Mouse (Mus musculus) hindbrain, embryonic 11.5 days (tissue): Measurements from ENCODE around the gene Lmtk2. TPM values are rescaled to one million over a fixed set of nuclear protein-coding genes. Genes with fewer than 3 reads are reported as not detected.

Source experiments
- ATAC-seq: fragments of 200-750 bp; cut with Nextera tagmentation; 2 replicates; pipeline ENCODE4 v1.8.0; 2017; ENCODE audit warnings: mild to moderate bottlenecking, moderate TSS enrichment, moderate library complexity; ENCODE audit not compliant: low FRiP score
- DNase-seq: peaks from one replicate; pipeline ENCODE4 v3.0.0-alpha.2; 2015; ENCODE audit warnings: low spot score
- H3K27ac ChIP-seq: fragments of 300-500 bp; sonication (generic); 2 replicates; pipeline ENCODE4 v1.5.1; 2014; ENCODE audit warnings: mild to moderate bottlenecking, low read depth, low read length
- H3K27me3 ChIP-seq: fragments of 300-500 bp; sonication (generic); 2 replicates; pipeline ENCODE4 v1.6.1; 2014; ENCODE audit warnings: mild to moderate bottlenecking, low read length, moderate library complexity, mixed read lengths; ENCODE audit not compliant: control insufficient read depth, insufficient read depth
- H3K36me3 ChIP-seq: fragments of 300-500 bp; sonication (generic); 2 replicates; pipeline ENCODE4 v1.6.1; 2014; ENCODE audit warnings: mild to moderate bottlenecking, low read length, moderate library complexity, mixed read lengths; ENCODE audit not compliant: control insufficient read depth, insufficient read depth
- H3K4me1 ChIP-seq: fragments of 300-500 bp; sonication (generic); replicated peaks from 2 replicates; pipeline ENCODE4 v1.6.1; 2014; ENCODE audit warnings: low read length, mixed read lengths; ENCODE audit not compliant: control insufficient read depth, insufficient read depth
- H3K4me2 ChIP-seq: fragments of 300-500 bp; sonication (generic); replicated peaks from 2 replicates; pipeline ENCODE4 v1.6.1; 2014; ENCODE audit warnings: mild to moderate bottlenecking, low read depth, low read length
- H3K4me3 ChIP-seq: fragments of 300-500 bp; sonication (generic); 2 replicates; pipeline ENCODE4 v1.5.1; 2014; ENCODE audit warnings: low read depth, low read length
- H3K9ac ChIP-seq: fragments of 300-500 bp; sonication (generic); 2 replicates; pipeline ENCODE4 v1.6.1; 2014; ENCODE audit warnings: low read depth, low read length
- H3K9me3 ChIP-seq: fragments of 300-500 bp; sonication (generic); 2 replicates; pipeline ENCODE4 v1.6.1; 2016; ENCODE audit warnings: low read length; ENCODE audit not compliant: control insufficient read depth
- WGBS: fragments of 180-500 bp; shearing (Covaris S2); extraction: QIAGEN DNeasy Blood & Tissue Kit; methylation state at CpG from one replicate; pipeline ENCODE4 v1.1.7; 2014; 5-methylcytosine and 5-hydroxymethylcytosine counted together
- polyA plus RNA-seq: library from polyadenylated mRNA; unstranded; fragments of >200 nt; fragmentation: Nextera tagmentation; extraction: Ambion mirVana; gene quantifications from 2 replicates; pipeline ENCODE4 v1.2.1, GENCODE M21; 2014

Lmtk2 gene
- polyA plus RNA-seq, 1 experiment from 2014 or later: 5.6 TPM

- Histone ChIP-seq H3K9ac (no peak overlapping the region), H3K36me3 (no peaks in the 10 kb centered on the region), H3K9me3 (no peaks in the 10 kb centered on the region), H3K4me2 (no peak overlapping the region), H3K4me3 (no peak overlapping the region), H3K27me3 (no peaks in the 10 kb centered on the region), H3K4me1 (no peaks in the 10 kb centered on the region), H3K27ac (no peak overlapping the region)
- no peak for DNase-seq
- 63% methylated on average over 2 of the region's 2 CpGs for WGBS
- no peak for ATAC-seq
These were observed 19.4 kb upstream of the Lmtk2 start for GRCm38 (mm10) chr5:144080886-144081285.

GRCm38 (mm10) chr5:144082006-144082405, 18.2 kb upstream of the Lmtk2 start:
- no peak overlapping the region for H3K4me2 ChIP-seq
- no peak overlapping the region for H3K9ac ChIP-seq
- H3K9me3 ChIP-seq: no peaks in the 10 kb centered on the region
- no peaks in the 10 kb centered on the region for H3K27me3 ChIP-seq
- H3K36me3 ChIP-seq: no peaks in the 10 kb centered on the region
- ATAC-seq: no peak
- no peak overlapping the region for H3K27ac ChIP-seq
- no peak for DNase-seq
- WGBS: 91% methylated on average over 5 of the region's 5 CpGs
- no peaks in the 10 kb centered on the region for H3K4me1 ChIP-seq
- H3K4me3 ChIP-seq: no peak overlapping the region

- WGBS: 96% methylated on average over 2 of the region's 2 CpGs
- ATAC-seq (no peak), DNase-seq (no peak)
- Histone ChIP-seq H3K27ac (no peak overlapping the region), H3K36me3 (no peaks in the 10 kb centered on the region), H3K27me3 (no peaks in the 10 kb centered on the region), H3K4me2 (no peak overlapping the region), H3K9ac (no peak overlapping the region), H3K4me3 (no peak overlapping the region), H3K9me3 (no peaks in the 10 kb centered on the region), H3K4me1 (no peaks in the 10 kb centered on the region)
These were observed 16.7 kb upstream of the Lmtk2 start for GRCm38 (mm10) chr5:144083521-144083920.

- H3K27me3 ChIP-seq: no peaks in the 10 kb centered on the region
- DNase-seq: no peak
- no peaks in the 10 kb centered on the region for H3K9me3 ChIP-seq
- no peak overlapping the region for H3K4me2 ChIP-seq
- no peaks in the 10 kb centered on the region for H3K36me3 ChIP-seq
- no peak overlapping the region for H3K27ac ChIP-seq
- H3K4me1 ChIP-seq: no peaks in the 10 kb centered on the region
- WGBS: 75% methylated on average over 4 of the region's 4 CpGs
- ATAC-seq: no peak
- no peak overlapping the region for H3K9ac ChIP-seq
- no peak overlapping the region for H3K4me3 ChIP-seq
These were observed 16.0 kb upstream of the Lmtk2 start for GRCm38 (mm10) chr5:144084271-144084670.

GRCm38 (mm10) chr5:144085696-144086095, 14.5 kb upstream of the Lmtk2 start:
- no peak for ATAC-seq
- H3K4me2 ChIP-seq: no peak overlapping the region
- no peak overlapping the region for H3K9ac ChIP-seq
- no peak overlapping the region for H3K4me3 ChIP-seq
- no peaks in the 10 kb centered on the region for H3K27me3 ChIP-seq
- WGBS: 83% methylated on average over 6 of the region's 6 CpGs
- H3K9me3 ChIP-seq: no peaks in the 10 kb centered on the region
- no peaks in the 10 kb centered on the region for H3K36me3 ChIP-seq
- H3K4me1 ChIP-seq: no peaks in the 10 kb centered on the region
- no peak for DNase-seq
- no peak overlapping the region for H3K27ac ChIP-seq

- ATAC-seq: no peak
- H3K27me3 ChIP-seq: no peaks in the 10 kb centered on the region
- H3K27ac ChIP-seq: no peak overlapping the region
- no peak overlapping the region for H3K4me3 ChIP-seq
- H3K9ac ChIP-seq: no peak overlapping the region
- no peak overlapping the region for H3K4me2 ChIP-seq
- 72% methylated on average over 2 of the region's 2 CpGs for WGBS
- no peaks in the 10 kb centered on the region for H3K36me3 ChIP-seq
- H3K9me3 ChIP-seq: no peaks in the 10 kb centered on the region
- H3K4me1 ChIP-seq: no peaks in the 10 kb centered on the region
- DNase-seq: no peak
These were observed 13.7 kb upstream of the Lmtk2 start for GRCm38 (mm10) chr5:144086494-144086893.

GRCm38 (mm10) chr5:144088354-144088753, 11.9 kb upstream of the Lmtk2 start:
- WGBS: 90% methylated on average over 2 of the region's 2 CpGs
- Histone ChIP-seq H3K9me3 (no peaks in the 10 kb centered on the region), H3K27me3 (no peaks in the 10 kb centered on the region), H3K4me1 (no peaks in the 10 kb centered on the region), H3K9ac (no peak overlapping the region), H3K27ac (no peak overlapping the region), H3K4me2 (no peak overlapping the region), H3K36me3 (no peaks in the 10 kb centered on the region), H3K4me3 (no peak overlapping the region)
- DNase-seq: no peak
- ATAC-seq: no peak

- no peak for ATAC-seq
- Histone ChIP-seq H3K9me3 (no peaks in the 10 kb centered on the region), H3K4me1 (no peaks in the 10 kb centered on the region), H3K27ac (no peak overlapping the region), H3K4me3 (no peak overlapping the region), H3K9ac (no peak overlapping the region), H3K27me3 (no peaks in the 10 kb centered on the region), H3K4me2 (no peak overlapping the region), H3K36me3 (no peaks in the 10 kb centered on the region)
- WGBS: 80% methylated on average over 6 of the region's 6 CpGs
- DNase-seq: no peak
These were observed 4.7 kb upstream of the Lmtk2 start for GRCm38 (mm10) chr5:144095461-144095970.

- H3K9ac ChIP-seq: no peak overlapping the region
- H3K4me2 ChIP-seq: no peak overlapping the region
- DNase-seq (no peak), ATAC-seq (no peak)
- WGBS: 65% methylated on average over 16 of the region's 16 CpGs
- no peaks in the 10 kb centered on the region for H3K36me3 ChIP-seq
- no peaks in the 10 kb centered on the region for H3K9me3 ChIP-seq
- no peak overlapping the region for H3K4me3 ChIP-seq
- no peak overlapping the region for H3K27ac ChIP-seq
- H3K4me1 ChIP-seq: no peaks in the 10 kb centered on the region
- H3K27me3 ChIP-seq: no peaks in the 10 kb centered on the region
These were observed 2.2 kb upstream of the Lmtk2 start for GRCm38 (mm10) chr5:144097902-144098639.
